In genomic region chr8:120364093-120364725, GRCm38 (mm10) we compare ENCODE assay signal across 8 mouse cellular contexts.
DNase-seq lines count a peak whose midpoint lies in the region; ATAC-seq and TF ChIP-seq lines count a peak whose summit lies in the region.

No protein-coding gene starts in this region.

- no peak overlapping the region for H3K4me2 ChIP-seq in CH12.LX (ENCODE audit: insufficient read depth, low read depth, poor library complexity, severe bottlenecking)
- H3K4me2 ChIP-seq in stomach, embryonic 15.5 days: no peak overlapping the region

- peak in 1 of 2 experiments; percentile 54 for DNase-seq in cerebellum, adult 2 months
- no peak for DNase-seq in cerebellum, adult 9-11 months
- peak; percentile 59 for DNase-seq in CH12.LX (ENCODE audit: extremely low read depth)
- peak; percentile 62 for DNase-seq in gastrocnemius, postnatal 10 days
- DNase-seq in kidney, adult 9 months: peak; percentile 56
- DNase-seq in lung, postnatal 10 days: peak; percentile 75
- DNase-seq in cerebellum, adult 8-10 months: no peak

- H3K27ac ChIP-seq in cerebellum, adult 2 months (ENCODE audit: insufficient read depth, low read length): peak overlapping the region; percentile 15; the same call in 1 of the 2 replicates
- no peak overlapping the region for H3K27ac ChIP-seq in CH12.LX (ENCODE audit: insufficient read depth, low read depth)
- H3K27ac ChIP-seq in stomach, embryonic 15.5 days: peak overlapping the region; percentile 57

- H3K4me1 ChIP-seq in cerebellum, adult 2 months (ENCODE audit: control insufficient read depth, insufficient read depth, low read length): peaks cover 31% of the 10 kb centered on the region
- peaks cover 13 to 37% of the 10 kb centered on the region in 2 experiments for H3K4me1 ChIP-seq in CH12.LX (ENCODE audit: control insufficient read depth in 1 of 2, insufficient read depth in 2 of 2)
- H3K4me1 ChIP-seq in stomach, embryonic 15.5 days: peaks cover 44% of the 10 kb centered on the region

- no peaks in the 10 kb centered on the region for H3K36me3 ChIP-seq in CH12.LX (replicated peaks in 1 of 2; ENCODE audit: control insufficient read depth in 1 of 2, insufficient read depth in 1 of 2, low read length in 1 of 2)
- H3K36me3 ChIP-seq in stomach, embryonic 15.5 days: no peaks in the 10 kb centered on the region

- peaks cover 2% of the 10 kb centered on the region for H3K9me3 ChIP-seq in CH12.LX (replicated peaks; ENCODE audit: low read length)
- H3K9me3 ChIP-seq in stomach, embryonic 15.5 days: no peaks in the 10 kb centered on the region

- H3K9ac ChIP-seq in CH12.LX (ENCODE audit: insufficient read depth, low read depth): no peak overlapping the region
- no peak overlapping the region for H3K9ac ChIP-seq in stomach, embryonic 15.5 days

- TF ChIP-seq EP300 in CH12.LX (IDR thresholded peaks at IDR 0.05; ENCODE audit: low read length): no peak

- no peaks in the 10 kb centered on the region for H3K79me2 ChIP-seq in CH12.LX (replicated peaks; ENCODE audit: control insufficient read depth, extremely low read depth, insufficient read depth, poor library complexity, severe bottlenecking)

- TF ChIP-seq CTCF in cerebellum, adult 2 months (IDR thresholded peaks at IDR 0.05; ENCODE audit: borderline replicate concordance, insufficient read depth, low read depth, low read length): peak; percentile 59
- TF ChIP-seq CTCF in CH12.LX (conservative IDR thresholded peaks at IDR 0.05 in 1 of 2, IDR thresholded peaks at IDR 0.05 in 1 of 2; ENCODE audit: low read depth in 2 of 2, low read length in 2 of 2): peak; percentile 55 to 73; a peak in 3 of 4 replicates

- H3K27me3 ChIP-seq in cerebellum, adult 2 months (ENCODE audit: control insufficient read depth, insufficient read depth, low read length): no peaks in the 10 kb centered on the region
- peaks cover 9% of the 10 kb centered on the region for H3K27me3 ChIP-seq in CH12.LX (replicated peaks)
- no peaks in the 10 kb centered on the region for H3K27me3 ChIP-seq in stomach, embryonic 15.5 days (replicated peaks)

- TF ChIP-seq RAD21 in CH12.LX (IDR thresholded peaks at IDR 0.05; ENCODE audit: low read depth, low read length): peak; percentile 50

- H3K4me3 ChIP-seq in cerebellum, adult 2 months (replicated peaks; ENCODE audit: insufficient read depth, low read depth, low read length): no peak overlapping the region
- H3K4me3 ChIP-seq in CH12.LX (replicated peaks in 1 of 3; ENCODE audit: low read depth in 2 of 3, low read length in 2 of 3, poor library complexity in 1 of 3): no peak overlapping the region
- no peak overlapping the region for H3K4me3 ChIP-seq in stomach, embryonic 15.5 days (replicated peaks)

- no peak for ATAC-seq in stomach, embryonic 15.5 days (ENCODE audit: insufficient read depth, low FRiP score, low read depth)

- no peak for TF ChIP-seq POLR2A in cerebellum, adult 2 months (IDR thresholded peaks at IDR 0.05; ENCODE audit: borderline replicate concordance, insufficient read depth, low read length)
- no peak for TF ChIP-seq POLR2A in CH12.LX (IDR thresholded peaks at IDR 0.05; ENCODE audit: low read depth, low read length)

- in situ Hi-C loops in CH12.LX (cut with MboI; ENCODE audit: low pct_ligation_motif_present, low pct_unique_long_range_greater_than_20kb, low sequenced_read_pairs): loop anchor here (5.0 kb wide), 1 partner anchor 42 kb away; no protein-coding TSS in a partner anchor

- WGBS in cerebellum, adult 2 months: 74% methylated on average over 7 of the region's 7 CpGs
- WGBS in stomach, embryonic 15.5 days: 50% methylated on average over 7 of the region's 7 CpGs

- dilution Hi-C loops in CH12.LX (cut with MboI; ENCODE audit: extremely low pct_ligation_motif_present, extremely low pct_unique_long_range_greater_than_20kb, low sequenced_read_pairs): no loop called here

TF ChIP-seq in CH12.LX, 34 proteins besides CTCF, POLR2A, EP300 and RAD21:
- TF ChIP-seq MAZ (IDR thresholded peaks at IDR 0.05; ENCODE audit: low read depth, low read length): peak; percentile 71; the same call in 1 of the 2 replicates
- TF ChIP-seq TCF12 (IDR thresholded peaks at IDR 0.05; ENCODE audit: low read depth, low read length): no peak
- TF ChIP-seq MEF2A (IDR thresholded peaks at IDR 0.05; ENCODE audit: borderline replicate concordance, low read depth, low read length): 0 out of 2 replicates have a peak, but pooled peaks have one; percentile 19
- TF ChIP-seq SMC3 (IDR thresholded peaks at IDR 0.05; ENCODE audit: low read depth, low read length): peak; percentile 70

Comparison
In these comparisons a context has a peak if more than half of its experiments do, and no peak if none do; other contexts are left out.
1. DNase-seq: peak in CH12.LX (single experiment), gastrocnemius, postnatal 10 days (single experiment), kidney, adult 9 months (single experiment) and lung, postnatal 10 days (single experiment); none in cerebellum, adult 9-11 months (single experiment) and cerebellum, adult 8-10 months (single experiment).